Mouse (Mus musculus) embryonic facial prominence, embryonic 10.5 days (tissue): ENCODE results near the gene Slc9b2. TPM values are rescaled to one million over a fixed set of nuclear protein-coding genes. Genes with fewer than 3 reads are reported as not detected.

Experiments
- DNase-seq: peaks from one replicate; pipeline ENCODE4 v3.0.0-alpha.2; 2017; ENCODE audit warnings: low spot score
- H3K27ac ChIP-seq: fragments of 300-500 bp; sonication (generic); replicated peaks from 2 replicates; pipeline ENCODE4 v1.5.1; 2016; ENCODE audit warnings: mild to moderate bottlenecking
- H3K27me3 ChIP-seq: fragments of 300-500 bp; sonication (generic); replicated peaks from 2 replicates; pipeline ENCODE4 v1.6.1; 2016; ENCODE audit warnings: low read depth, mild to moderate bottlenecking; ENCODE audit not compliant: poor library complexity, severe bottlenecking
- H3K36me3 ChIP-seq: fragments of 300-500 bp; sonication (generic); replicated peaks from 2 replicates; pipeline ENCODE4 v1.6.1; 2016; ENCODE audit warnings: mild to moderate bottlenecking, moderate library complexity
- H3K4me1 ChIP-seq: fragments of 300-500 bp; sonication (generic); 2 replicates; pipeline ENCODE4 v1.6.1; 2016
- H3K4me3 ChIP-seq: fragments of 300-500 bp; sonication (generic); 2 replicates; pipeline ENCODE4 v1.5.1; 2016; ENCODE audit warnings: mild to moderate bottlenecking, moderate library complexity
- H3K9me3 ChIP-seq: fragments of 300-500 bp; sonication (generic); 2 replicates; pipeline ENCODE4 v1.6.1; 2016; ENCODE audit warnings: mild to moderate bottlenecking
- WGBS: fragments of 180-500 bp; shearing (Covaris S2); methylation state at CpG from one replicate; pipeline ENCODE4 v1.1.7; 2016; 5-methylcytosine and 5-hydroxymethylcytosine counted together
- polyA plus RNA-seq: library from polyadenylated mRNA; unstranded; fragments of >200 nt; fragmentation: Nextera tagmentation; extraction: Ambion mirVana; gene quantifications from 2 replicates; pipeline ENCODE4 v1.2.1, GENCODE M21; 2016

Slc9b2 gene
- 3.0 and 3.8 TPM in 2 replicates for polyA plus RNA-seq

DNA sequence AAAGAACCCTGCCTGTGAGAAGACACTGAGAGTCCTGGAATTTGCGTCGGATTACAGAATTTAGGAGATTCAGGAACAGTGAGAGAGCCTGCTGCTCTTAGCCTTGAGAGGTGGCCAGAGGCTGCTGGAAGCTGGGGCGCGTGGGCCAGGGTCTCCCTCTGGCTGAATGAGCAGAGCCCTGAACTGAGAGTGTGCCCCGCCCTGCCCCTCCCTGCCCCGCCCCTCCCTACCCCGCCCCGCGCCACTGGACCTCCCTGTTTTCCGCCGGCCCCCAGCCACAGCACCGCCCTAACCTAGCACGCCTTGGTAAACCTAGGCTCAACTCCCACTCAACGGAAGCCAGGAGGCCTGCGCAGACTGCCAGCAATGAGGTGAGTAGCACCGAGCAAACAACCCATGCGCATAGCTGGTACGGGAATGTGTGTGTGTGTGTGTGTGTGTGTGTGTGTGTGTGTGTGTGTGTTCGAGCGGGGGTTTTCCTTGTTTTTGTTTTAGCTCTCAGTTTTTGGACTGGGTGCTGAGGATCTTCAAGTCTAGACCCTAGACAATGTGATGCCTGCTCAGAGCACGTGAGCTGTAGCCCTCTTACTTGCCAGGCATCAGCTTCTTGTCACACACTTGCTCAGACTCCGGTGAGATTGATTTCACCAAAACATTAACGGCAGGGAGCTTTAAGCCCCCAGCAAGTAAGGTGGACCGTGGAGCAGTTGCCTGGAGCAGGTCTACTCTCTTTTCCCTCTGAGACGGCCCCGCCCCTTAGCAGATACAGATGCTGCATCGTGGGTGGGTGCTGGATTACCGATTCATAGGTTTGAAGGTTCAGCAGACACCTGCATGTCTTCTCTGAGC, at the start of gene Slc9b2:
Gene Slc9b2 (plus strand): TSS at position 290 of the 849 bp plus-strand sequence.
- WGBS: 9% methylated on average over 28 of the region's 28 CpGs
- no peaks in the 10 kb centered on the region for H3K36me3 ChIP-seq
- H3K4me3 ChIP-seq: peak within 1 kb of the TSS; percentile 53
- H3K27ac ChIP-seq: peak within 1 kb of the TSS; percentile 19
- peaks cover 20% of the 10 kb centered on the region for H3K27me3 ChIP-seq
- peak; percentile 74 for DNase-seq
- H3K4me1 ChIP-seq: peaks cover 35% of the 10 kb centered on the region
- H3K9me3 ChIP-seq: no peaks in the 10 kb centered on the region

DNA sequence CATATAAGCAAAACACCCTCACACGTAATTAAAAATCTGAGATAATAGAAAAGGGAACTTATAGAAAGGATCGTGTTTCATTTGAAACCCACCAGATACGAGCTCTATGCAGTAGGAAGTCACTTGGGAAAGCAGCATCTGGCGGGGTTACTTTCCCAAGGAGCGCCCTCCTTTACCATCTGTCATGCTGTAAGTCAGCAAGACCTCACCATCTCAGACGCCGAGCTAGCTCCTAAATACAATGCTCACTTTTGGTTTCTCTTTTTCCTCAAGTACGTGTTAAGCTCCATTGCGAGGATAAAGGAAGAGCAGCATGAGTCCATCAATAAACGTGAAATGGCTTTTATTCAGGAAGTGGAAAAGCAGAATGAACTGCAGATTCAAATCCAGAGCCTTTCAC, 48.6 kb upstream of the Slc9b2 start:
- Histone ChIP-seq H3K4me3 (no peak overlapping the region), H3K36me3 (peaks cover 97% of the 10 kb centered on the region), H3K9me3 (no peaks in the 10 kb centered on the region), H3K27ac (no peak overlapping the region), H3K4me1 (no peaks in the 10 kb centered on the region), H3K27me3 (no peaks in the 10 kb centered on the region)
- DNase-seq: no peak
- 92% methylated on average over 10 of the region's 10 CpGs for WGBS

DNA sequence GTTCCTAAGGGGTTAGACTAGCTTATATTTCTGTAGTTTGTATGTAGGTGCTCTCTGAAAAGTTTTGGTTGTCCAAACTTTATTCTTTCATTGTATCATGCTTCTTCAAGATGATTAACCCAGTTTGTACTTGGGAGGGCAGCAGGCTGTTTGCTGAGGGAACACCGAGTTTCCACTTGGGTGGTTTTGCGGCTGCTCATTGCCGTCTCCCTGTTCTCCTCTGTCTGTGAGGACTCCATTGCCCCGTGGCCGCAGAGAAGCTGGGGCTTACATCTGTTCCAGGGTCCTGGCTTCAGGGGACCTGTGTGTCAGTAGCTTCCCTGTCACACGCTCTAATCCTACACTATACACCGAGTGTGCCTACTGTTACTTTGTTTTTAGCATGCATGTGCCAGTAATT, 47.3 kb upstream of the Slc9b2 start:
- H3K36me3 ChIP-seq: peaks cover 100% of the 10 kb centered on the region
- no peaks in the 10 kb centered on the region for H3K4me1 ChIP-seq
- WGBS: 89% methylated on average over 7 of the region's 7 CpGs
- H3K27ac ChIP-seq: no peak overlapping the region
- DNase-seq: no peak
- no peaks in the 10 kb centered on the region for H3K27me3 ChIP-seq
- H3K9me3 ChIP-seq: no peaks in the 10 kb centered on the region
- no peak overlapping the region for H3K4me3 ChIP-seq

DNA sequence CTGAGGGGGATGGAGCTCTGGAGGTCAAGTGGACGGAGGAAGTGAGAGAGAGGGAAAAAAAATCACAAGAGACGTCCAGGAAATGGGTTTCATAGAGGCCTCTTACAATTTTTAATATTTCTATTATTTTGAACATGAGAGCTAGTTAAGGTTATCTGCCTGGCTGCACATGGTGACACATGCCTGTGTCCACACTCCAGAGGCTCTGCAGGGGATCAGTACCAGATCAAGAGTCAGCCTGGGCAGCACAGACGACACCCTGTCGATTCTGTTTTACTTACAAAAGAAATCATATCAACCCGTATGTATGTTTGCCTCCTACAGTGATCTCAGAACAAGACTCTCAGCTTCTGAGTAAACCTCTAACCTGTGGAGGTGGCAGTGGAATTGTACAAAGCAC, 38.9 kb upstream of the Slc9b2 start:
- no peaks in the 10 kb centered on the region for H3K4me1 ChIP-seq
- H3K4me3 ChIP-seq: no peak overlapping the region
- H3K27ac ChIP-seq: no peak overlapping the region
- peaks cover 100% of the 10 kb centered on the region for H3K36me3 ChIP-seq
- H3K9me3 ChIP-seq: no peaks in the 10 kb centered on the region
- H3K27me3 ChIP-seq: no peaks in the 10 kb centered on the region
- 94% methylated on average over 5 of the region's 5 CpGs for WGBS
- DNase-seq: no peak

DNA sequence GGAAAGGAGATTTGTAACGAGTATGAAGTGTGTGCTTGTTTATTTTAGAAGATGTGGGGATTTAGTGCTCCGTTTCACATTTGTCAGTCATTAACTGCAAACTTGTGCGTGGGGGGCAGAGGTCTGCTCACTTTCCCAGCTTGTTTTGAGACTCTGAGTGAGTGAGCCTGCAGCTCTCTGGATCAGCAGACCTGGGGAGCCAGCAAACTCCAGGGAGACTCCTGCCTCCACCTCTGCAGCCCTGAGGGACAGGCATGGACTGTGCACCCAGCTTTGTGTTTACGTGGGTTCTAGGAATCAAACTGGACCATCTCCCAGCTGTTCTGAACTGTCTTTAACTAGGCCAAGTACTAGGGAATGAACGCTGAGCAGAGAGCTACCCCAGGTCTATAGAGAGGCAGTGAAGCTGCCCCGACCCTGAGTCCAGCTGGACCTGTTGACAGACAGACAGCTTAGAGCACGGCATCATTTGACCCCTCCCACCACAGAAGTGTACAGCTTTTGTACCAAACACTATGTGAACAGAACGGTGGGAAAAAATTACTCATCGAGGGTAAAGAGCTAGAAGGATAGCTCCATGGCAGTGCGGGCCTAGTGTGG, 38.0 kb upstream of the Slc9b2 start:
- no peaks in the 10 kb centered on the region for H3K27me3 ChIP-seq
- 91% methylated on average over 10 of the region's 10 CpGs for WGBS
- H3K9me3 ChIP-seq: no peaks in the 10 kb centered on the region
- H3K4me3 ChIP-seq: no peak overlapping the region
- DNase-seq: no peak
- H3K36me3 ChIP-seq: peaks cover 95% of the 10 kb centered on the region
- H3K27ac ChIP-seq: no peak overlapping the region
- no peaks in the 10 kb centered on the region for H3K4me1 ChIP-seq

DNA sequence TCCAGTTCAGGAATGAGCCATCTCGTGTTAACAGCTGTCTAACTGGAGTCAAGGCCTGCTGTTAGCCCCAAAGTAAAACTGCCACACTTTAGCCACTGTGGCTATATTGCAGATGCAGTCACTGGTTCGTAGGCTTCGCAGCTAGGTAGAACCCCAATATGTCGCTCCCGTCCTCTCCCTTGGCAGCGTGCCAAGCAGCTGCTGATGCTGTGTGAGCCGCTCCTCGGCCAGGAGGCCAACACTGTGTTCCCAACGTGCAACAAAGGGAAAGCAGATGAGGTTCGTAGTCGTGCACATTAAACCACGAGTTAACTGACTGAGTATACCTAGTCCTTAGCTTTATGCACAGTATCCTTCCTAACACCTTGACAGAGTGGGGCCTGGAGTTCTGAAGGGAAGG, 34.9 kb upstream of the Slc9b2 start:
- Histone ChIP-seq H3K4me1 (no peaks in the 10 kb centered on the region), H3K27me3 (no peaks in the 10 kb centered on the region), H3K36me3 (peaks cover 71% of the 10 kb centered on the region), H3K27ac (no peak overlapping the region), H3K4me3 (no peak overlapping the region), H3K9me3 (no peaks in the 10 kb centered on the region)
- WGBS: 92% methylated on average over 12 of the region's 12 CpGs
- no peak for DNase-seq

DNA sequence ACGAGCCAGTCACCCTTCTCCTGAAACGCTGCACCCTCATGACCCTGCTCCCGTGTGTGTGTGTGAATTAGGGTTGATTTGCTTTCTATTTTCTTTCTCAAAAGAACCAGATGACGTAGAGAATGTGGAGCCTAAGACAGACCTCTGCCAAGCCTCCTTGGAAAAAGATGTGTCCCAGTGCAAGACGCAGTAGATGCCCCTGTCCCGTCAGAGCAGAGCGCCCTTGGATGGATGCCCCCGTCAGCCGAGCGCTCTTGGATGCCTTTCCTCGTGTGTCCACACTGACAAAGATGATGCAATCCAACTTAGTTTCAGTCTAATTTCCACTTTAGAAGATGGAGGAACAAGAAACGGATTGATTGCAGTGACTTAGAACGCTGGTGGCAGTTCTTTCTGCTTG, 34.5 kb upstream of the Slc9b2 start:
- H3K4me1 ChIP-seq: no peaks in the 10 kb centered on the region
- no peak overlapping the region for H3K4me3 ChIP-seq
- peaks cover 66% of the 10 kb centered on the region for H3K36me3 ChIP-seq
- no peaks in the 10 kb centered on the region for H3K9me3 ChIP-seq
- H3K27ac ChIP-seq: no peak overlapping the region
- DNase-seq: no peak
- 94% methylated on average over 13 of the region's 13 CpGs for WGBS
- no peaks in the 10 kb centered on the region for H3K27me3 ChIP-seq

DNA sequence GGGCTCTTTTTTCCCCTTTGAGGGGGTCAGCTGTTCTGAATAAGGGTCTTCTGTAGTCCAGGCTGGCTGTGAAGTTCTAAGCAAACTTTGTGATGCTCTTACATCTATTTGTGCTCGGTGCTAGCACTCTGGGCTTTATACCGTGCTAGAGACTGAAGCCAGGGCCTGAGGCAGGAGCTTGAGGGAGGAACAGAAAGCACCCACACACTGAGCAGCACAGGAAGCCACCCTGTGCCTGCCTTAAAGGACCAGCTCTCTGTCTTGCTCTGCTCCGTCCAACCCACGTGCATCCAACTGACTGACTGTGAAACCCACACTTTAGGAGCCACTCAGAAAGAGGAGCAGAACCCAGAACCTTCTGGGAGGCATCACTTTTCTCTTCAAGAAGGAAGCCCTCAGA, 27.3 kb upstream of the Slc9b2 start:
- peak overlapping the region; percentile 89 for H3K27ac ChIP-seq
- 81% methylated on average over 4 of the region's 4 CpGs for WGBS

DNA sequence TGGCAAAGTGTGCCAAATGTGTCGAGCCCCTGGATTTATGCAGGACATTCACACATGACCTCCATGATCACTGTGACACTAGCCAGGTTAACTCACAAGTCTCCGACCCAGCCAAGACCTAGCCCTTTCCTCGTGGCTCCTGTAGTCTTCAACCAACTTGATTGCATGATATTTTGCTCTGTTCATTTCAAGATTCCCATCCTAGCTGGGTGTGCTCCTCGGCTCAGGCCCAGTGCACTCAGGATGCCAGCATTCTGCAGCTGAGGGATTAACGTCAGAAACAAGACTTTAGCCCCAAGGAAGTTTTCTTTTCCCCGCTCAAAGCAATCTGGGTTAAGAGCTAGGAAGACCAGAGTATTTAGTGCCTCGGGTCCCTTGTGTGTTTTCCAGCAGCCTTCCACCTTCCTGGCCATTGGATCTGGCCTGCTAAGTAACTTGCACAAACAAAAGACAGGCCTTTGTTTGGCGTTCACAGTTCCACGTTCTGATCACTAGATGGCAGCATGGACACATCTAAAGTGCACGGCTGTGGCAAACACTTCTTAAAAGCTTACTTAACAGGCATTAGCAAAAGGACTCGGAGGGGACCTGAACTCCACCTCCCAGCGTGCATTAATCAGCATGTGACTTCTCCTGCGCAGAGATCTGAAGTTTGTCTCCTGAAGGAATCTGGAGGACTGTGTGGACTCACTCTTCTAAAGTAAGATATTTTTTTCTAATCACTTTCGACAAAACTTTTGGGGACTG, 26.7 kb upstream of the Slc9b2 start, which contains the start of gene Bdh2:
Gene Bdh2 (plus strand): TSS at position 553 of the 747 bp plus-strand sequence.
- whole genome bisulfite sequencing: 27% methylated on average over 14 of the region's 14 CpGs
- DNase-seq: peak; percentile 87
- peak within 1 kb of the TSS; percentile 89 for H3K27ac ChIP-seq

More for the DNA sequence above, 27.3 kb upstream of the Slc9b2 start:
- H3K27me3 ChIP-seq: no peaks in the 10 kb centered on the region
- H3K36me3 ChIP-seq: 0 out of 2 replicates have a peak, but pooled peaks cover under 1% of the 10 kb centered on the region
- peaks cover 13% of the 10 kb centered on the region; the same call in 1 of the 2 replicates for H3K4me1 ChIP-seq
- H3K4me3 ChIP-seq: no peak overlapping the region
- H3K9me3 ChIP-seq: no peaks in the 10 kb centered on the region
- DNase-seq: no peak

DNA sequence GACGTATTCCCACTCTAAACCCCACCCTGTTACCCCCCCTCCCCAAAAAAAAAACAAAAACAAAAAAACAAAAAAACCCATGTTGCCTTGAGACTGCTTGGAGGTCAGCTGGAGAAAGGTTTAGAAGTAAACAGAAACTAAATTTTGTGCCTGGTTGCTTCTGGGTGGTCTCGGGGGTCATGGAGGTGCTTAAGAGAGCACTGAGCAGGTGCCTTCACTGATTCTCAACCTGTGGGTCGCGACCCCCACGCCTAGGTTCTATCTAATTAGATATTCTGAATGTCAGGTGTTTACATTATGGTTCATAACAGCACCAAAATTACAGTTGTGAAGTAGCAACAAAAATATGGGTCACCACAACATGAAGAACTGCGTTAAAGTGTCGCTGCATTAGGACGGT, 25.8 kb upstream of the Slc9b2 start:
- H3K4me3 ChIP-seq: no peak overlapping the region
- H3K36me3 ChIP-seq: no peaks in the 10 kb centered on the region
- H3K9me3 ChIP-seq: no peaks in the 10 kb centered on the region
- DNase-seq: no peak
- peaks cover 13% of the 10 kb centered on the region; the same call in 1 of the 2 replicates for H3K4me1 ChIP-seq
- H3K27ac ChIP-seq: no peak overlapping the region
- no peaks in the 10 kb centered on the region for H3K27me3 ChIP-seq
- 83% methylated on average over 8 of the region's 8 CpGs for WGBS

More for the DNA sequence above, 26.7 kb upstream of the Slc9b2 start, which contains the start of gene Bdh2:
- peak within 1 kb of the TSS; percentile 28; the same call in 1 of the 2 replicates for H3K4me3 ChIP-seq
- H3K27me3 ChIP-seq: no peaks in the 10 kb centered on the region
- H3K36me3 ChIP-seq: no peaks in the 10 kb centered on the region
- peaks cover 13% of the 10 kb centered on the region; the same call in 1 of the 2 replicates for H3K4me1 ChIP-seq
- H3K9me3 ChIP-seq: no peaks in the 10 kb centered on the region

DNA sequence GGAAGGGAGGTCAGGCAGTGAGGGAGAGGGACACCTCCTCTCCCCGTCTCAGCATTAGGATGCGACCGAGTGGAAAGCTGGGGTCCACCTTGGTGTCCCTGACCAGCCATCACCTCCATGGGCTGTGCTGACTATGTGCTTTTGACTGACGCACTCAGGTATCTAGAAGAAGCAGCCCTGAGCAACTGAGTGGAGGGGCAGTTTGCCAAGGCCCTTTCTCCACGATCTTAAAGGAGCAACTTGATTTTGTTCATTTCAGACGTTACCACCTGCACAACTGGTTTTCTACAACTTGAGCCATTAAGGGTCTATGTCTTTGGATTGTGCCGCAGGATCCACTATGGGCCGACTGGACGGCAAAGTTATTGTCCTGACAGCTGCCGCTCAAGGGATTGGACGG, 22.2 kb upstream of the Slc9b2 start:
- Histone ChIP-seq H3K9me3 (no peaks in the 10 kb centered on the region), H3K36me3 (no peaks in the 10 kb centered on the region), H3K27ac (no peak overlapping the region), H3K4me3 (no peak overlapping the region), H3K27me3 (no peaks in the 10 kb centered on the region), H3K4me1 (peaks cover 11% of the 10 kb centered on the region; the same call in 1 of the 2 replicates)
- no peak for DNase-seq
- 86% methylated on average over 11 of the region's 11 CpGs for WGBS

DNA sequence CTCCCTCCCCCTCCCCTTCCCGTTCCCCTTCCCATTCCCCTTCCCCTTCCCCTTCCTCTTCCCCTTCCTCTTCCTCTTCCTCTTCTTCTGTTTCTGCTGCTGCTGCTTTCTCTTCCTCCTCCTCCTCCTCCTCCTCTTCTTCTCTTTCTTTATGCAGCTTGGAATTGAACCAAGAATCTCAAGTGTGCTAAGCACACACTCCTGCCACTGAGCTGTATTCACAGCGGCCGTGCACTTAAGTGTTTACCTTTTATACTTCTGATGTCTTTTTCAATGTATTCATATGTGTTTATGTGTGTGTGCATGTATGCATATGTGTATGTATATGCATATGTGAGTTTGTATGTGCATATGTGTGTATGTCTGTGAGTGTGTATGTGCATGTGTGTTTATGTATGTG, 21.7 kb upstream of the Slc9b2 start:
- no peak overlapping the region for H3K27ac ChIP-seq
- H3K4me1 ChIP-seq: peaks cover 6% of the 10 kb centered on the region; the same call in 1 of the 2 replicates
- no peaks in the 10 kb centered on the region for H3K27me3 ChIP-seq
- no peak overlapping the region for H3K4me3 ChIP-seq
- DNase-seq: no peak
- H3K9me3 ChIP-seq: no peaks in the 10 kb centered on the region
- 80% methylated on average over 3 of the region's 3 CpGs for WGBS
- no peaks in the 10 kb centered on the region for H3K36me3 ChIP-seq
